Mouse (Mus musculus): ENCODE results near the gene Ccr9. TPM values are rescaled to one million over a fixed set of nuclear protein-coding genes. Genes with fewer than 3 reads are reported as not detected.
"Not testable (repeated sequence)": the region's sequence is repeated elsewhere in the genome, so short reads cannot be mapped to it uniquely, and the experiment has no call there.

Ccr9 gene
- not detected for total RNA-seq (2021)

DNA sequence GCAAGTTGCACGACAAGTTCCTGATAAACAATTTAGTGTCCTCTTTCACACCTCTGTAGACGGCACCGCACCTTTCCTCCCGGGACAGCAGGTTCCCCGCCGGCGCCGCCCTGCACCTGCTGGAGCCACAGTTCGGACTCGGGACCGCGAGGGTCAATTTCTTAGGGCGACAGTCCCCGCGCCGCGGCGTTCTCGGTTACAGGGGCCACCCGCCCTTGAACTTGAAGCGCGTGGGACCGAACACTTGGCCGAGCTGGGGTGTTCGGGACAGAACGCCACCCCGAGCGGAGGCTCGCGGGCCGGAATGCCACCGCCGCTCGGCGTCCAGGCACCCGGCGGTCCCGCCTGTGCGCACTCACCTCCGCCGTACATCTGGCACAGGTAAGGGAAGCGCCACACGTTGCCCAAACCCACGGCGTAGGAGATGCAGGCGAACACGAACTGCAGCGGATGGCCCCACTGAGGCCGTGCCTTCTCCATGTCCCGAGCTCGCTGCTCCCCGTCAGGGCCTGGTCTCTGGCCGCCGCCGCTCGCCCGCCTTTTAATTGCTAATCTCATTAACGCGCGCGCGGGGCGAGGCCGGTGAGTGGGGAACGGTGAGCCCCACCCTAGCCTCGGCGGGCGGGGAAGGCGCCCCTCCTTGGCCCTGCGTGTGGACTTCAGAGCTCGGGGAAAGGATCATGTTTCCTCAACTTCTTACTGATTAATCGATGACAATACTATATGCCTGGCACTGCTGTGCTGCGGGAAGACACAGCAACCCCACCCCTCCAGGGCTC, at the start of gene Ccr9, which contains the start of gene Slc6a20a:
Gene Ccr9 (plus strand): TSS at position 113 of the 779 bp plus-strand sequence.
Gene Slc6a20a (minus strand): TSS at position 559 of the 779 bp plus-strand sequence.
- intact Hi-C loops (cut with DNase I), result no loop called here
- DNase-seq (ENCODE audit: low spot score), result no peak

DNA sequence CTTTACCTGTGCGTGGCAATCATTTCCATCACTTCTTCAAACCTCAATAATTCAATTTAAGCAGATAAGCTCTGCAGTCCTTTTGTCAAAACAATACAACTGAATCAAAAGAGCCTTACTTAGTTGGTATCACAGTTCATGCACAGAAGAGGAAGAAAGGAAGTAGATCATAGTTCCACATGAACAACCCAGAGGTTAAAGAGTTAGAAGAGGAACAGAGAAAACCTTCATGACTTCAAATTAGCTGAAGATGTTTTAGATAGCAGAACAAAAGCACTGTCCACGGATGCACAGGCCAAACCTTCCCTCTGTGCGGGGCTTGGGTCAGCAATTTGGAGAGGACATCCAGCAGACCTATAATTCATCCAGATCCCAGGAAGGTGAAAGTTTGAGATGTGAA, 46.6 kb upstream of the Ccr9 start:
- intact Hi-C loops (cut with DNase I), result no loop called here
- DNase-seq (ENCODE audit: low spot score), result no peak

DNA sequence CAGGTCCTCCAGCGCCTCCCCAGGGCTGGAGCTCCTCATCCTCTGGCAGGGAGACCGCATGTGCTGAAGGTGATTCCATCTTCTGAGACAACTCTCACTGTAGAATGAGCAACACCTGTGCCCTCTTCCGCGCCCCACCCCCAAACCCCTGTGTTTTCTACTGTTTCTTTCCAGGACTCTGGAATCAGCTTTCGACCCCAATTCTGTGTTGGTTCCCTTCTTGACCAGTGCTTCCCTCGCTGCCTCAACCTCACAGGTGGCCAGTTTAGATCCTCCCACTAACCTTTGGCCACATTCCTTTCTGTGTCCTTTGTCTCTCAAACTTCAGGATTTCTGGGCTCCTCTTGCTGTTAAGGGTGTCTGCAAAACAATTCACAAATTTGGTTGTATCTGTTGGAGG, 46.0 kb upstream of the Ccr9 start, which contains the start of gene Slc6a20b:
Gene Slc6a20b (minus strand): TSS at position 285 of the 400 bp plus-strand sequence.
- DNase-seq (ENCODE audit: low spot score), result no peak
- intact Hi-C loops (cut with DNase I), result no loop called here

DNA sequence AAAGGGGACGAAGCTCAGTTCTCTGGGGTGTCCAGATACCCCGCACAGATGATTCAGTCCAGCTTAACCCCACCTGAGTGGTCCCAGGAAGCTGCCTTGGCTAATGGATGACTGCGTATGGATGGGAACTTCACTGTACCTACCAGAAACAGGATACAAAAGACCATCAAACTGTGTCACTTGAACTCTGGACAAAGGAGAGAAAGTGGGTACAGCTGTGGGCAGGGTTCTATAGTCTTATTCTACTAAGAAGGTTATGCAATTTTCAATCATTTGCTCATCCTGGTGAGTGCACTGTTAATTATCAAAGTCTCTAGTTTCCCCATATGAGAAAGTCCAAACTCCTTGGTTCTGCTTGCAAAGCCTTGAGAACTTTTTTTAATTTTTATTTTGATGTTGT, 45.2 kb upstream of the Ccr9 start:
- DNase-seq (ENCODE audit: low spot score), result no peak
- intact Hi-C loops (cut with DNase I), result no loop called here

DNA sequence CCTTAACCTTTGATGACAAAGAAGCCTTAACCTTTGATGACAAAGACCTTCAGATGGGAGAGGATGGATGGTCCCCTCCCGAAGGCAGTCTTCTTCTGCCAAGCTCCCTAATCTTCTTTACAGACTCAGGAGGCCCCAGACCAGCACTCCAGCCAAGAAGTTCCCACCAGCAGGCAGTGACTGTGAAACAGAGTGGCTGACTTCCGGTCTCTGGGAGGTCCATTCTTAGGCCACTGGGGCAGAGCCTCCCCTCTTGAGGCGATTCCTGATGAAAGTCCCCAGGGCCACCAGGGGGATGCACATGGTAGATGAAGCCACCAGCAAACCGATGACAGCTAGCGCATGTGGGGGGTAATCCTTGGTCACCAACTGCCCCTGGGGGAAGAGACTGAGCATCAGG, 41.5 kb upstream of the Ccr9 start:
- DNase-seq (ENCODE audit: low spot score), result no peak
- intact Hi-C loops (cut with DNase I), result no loop called here

DNA sequence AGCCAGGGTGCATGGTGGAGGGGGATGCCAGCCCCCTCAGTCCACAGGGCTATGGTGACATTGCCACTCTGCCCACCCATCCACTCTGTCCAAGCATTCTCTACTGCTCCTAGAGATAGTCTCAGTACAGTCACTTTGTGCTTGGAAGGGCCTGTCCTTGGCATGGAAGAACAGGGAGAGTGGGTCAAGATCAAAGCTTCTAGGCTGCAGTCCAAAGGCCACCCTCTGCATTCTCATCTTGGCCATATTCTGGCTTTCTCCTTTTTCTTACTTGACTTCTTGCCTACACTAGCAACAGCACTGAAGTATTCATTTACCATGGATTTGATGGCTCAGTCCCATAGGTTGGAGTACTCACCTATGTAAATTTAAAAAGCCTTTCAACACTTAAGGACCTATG, 40.0 kb upstream of the Ccr9 start:
- no peak for DNase-seq (ENCODE audit: low spot score)
- intact Hi-C loops (cut with DNase I), result loop anchor here (2.0 kb wide), 1 partner anchor 159 kb away; no protein-coding TSS in a partner anchor

DNA sequence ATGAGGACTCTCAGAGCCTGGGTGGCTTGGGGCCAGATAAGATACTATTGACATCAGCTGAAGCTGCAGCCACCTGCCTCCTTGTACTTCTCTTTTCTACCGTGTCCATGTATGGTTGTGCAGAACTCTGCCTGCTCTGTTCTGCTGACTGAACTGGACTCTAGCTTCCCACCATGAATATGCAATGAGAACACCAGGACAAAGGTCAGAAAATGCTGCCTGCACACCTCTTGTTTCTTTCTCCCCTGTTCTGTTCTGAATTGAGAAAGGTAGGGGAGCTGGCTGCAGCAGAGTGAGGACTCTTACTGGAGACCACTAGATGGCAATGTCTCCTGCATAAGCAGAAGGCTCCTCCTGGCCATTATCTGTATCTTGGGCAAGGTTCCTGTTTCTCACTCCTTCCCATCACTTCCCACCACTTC, 39.6 kb upstream of the Ccr9 start:
- intact Hi-C loops (cut with DNase I), result loop anchor here (2.0 kb wide), 1 partner anchor 158 kb away; no protein-coding TSS in a partner anchor
- DNase-seq (ENCODE audit: low spot score), result no peak

DNA sequence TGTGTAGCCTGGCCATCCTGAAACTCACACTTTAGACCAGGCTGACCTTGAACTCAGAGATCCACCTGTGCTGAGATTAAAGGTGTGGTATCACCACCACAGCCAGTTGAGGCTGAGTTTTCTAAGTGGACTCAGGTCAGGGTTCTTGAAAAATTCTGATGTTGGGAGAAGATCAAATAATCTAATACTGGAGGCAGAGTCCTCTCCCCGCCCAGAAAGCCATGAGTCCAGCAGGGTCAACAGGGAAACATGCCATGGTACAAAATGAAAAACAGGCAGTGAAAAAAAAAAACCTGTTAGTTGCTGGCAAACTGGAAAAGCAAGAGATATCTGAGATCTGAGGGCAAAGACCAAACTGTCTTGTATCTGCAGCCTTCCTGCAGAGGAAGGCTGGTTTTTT, 38.1 kb upstream of the Ccr9 start:
- DNase-seq (ENCODE audit: low spot score), result no peak
- intact Hi-C loops (cut with DNase I), result no loop called here

DNA sequence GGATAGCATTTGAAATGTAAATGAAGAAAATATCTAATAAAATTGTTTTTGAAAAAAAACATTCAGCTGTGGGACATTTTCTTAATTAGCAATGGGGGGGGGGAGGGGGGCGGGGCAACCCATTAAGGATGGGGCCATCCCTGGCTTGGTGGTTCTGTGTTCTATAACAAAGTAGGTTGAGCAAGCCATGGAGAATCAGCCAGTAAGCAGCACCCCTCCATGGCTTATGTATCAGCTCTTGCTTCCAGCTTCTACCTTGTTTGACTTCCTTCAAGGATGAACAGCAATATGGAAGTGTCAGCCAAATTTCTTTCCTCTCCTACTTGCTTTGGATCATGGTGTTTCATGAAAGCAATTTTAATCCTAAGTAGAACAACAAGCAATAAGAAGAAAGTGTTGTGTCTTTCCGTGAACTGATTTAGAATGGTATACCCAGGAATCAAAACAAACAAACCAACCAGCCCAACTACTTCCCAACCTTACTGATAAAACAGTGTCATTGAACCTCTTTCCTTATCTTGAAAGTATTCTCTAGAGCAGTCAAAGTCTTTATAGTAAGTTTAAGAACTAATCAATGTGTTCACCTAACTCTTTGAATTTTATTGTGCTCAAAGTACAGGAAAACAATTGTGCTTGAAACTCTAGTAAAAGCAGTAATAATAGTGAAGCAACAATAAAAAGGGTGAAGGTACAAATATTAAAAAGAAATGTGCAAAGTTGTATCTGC, 28.3 kb upstream of the Ccr9 start:
- intact Hi-C loops (cut with DNase I), result no loop called here
- no peak for DNase-seq (ENCODE audit: low spot score)

DNA sequence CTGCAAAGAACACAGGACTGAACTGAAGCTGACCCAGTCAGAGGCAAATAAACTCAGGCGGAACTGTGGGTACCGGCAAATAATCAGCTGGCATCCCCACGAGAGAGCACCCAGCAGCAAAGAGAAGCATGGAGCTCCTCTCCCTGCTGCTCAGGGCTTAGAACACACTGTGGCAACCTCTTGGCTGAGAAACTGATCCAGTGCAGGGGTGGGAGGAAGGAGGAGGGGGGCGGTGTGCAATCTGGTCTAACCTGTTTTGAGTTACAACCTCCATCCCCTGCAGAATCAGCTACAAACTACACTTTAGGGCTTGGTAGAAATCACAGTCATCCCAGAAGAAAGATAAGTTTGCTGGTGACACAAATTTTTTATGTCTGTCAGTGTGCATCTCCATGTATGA, 26.9 kb upstream of the Ccr9 start:
- no peak for DNase-seq (ENCODE audit: low spot score)

DNA sequence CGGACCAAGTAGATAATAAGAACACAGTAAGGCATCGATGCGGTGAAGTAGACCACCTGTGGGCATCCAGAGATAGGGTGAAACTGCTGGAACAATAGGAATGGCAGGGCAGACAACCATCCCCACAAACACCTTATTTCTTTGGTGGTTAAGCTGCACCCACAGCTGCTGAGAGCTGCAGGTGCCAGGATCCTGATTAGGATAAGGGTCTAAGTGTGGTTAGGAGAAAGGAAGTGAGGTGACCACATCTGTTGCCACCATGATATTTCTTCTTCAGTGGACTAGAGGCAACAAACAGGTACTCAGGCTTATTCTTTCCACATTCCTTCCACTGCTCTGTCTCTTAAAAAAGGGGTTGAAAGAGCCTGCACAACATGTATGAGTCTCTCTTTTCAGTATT, 20.8 kb upstream of the Ccr9 start:
- intact Hi-C loops (cut with DNase I), result no loop called here
- DNase-seq (ENCODE audit: low spot score), result no peak

More for the DNA sequence above, 26.9 kb upstream of the Ccr9 start:
- intact Hi-C loops (cut with DNase I), result no loop called here

DNA sequence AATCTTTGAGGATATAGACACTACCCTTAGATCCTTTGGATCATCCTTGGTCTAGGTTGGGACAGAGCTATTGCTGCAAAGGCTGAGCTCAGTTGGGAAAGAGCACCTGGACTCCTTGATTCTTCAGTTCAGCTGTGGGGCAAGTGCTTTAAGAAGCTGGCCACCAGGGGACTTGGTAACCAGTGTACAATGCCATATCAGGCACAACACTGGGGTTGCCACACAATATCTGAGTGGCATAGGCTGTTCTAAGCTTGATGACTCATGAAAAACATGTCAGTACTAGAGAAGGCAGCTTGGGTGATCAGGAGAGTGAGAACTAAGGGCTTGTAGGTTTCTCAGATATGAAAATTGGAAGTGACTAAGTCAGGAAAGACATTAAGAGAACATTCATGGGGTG, 19.3 kb upstream of the Ccr9 start:
- intact Hi-C loops (cut with DNase I), result no loop called here
- DNase-seq (ENCODE audit: low spot score), result no peak

DNA sequence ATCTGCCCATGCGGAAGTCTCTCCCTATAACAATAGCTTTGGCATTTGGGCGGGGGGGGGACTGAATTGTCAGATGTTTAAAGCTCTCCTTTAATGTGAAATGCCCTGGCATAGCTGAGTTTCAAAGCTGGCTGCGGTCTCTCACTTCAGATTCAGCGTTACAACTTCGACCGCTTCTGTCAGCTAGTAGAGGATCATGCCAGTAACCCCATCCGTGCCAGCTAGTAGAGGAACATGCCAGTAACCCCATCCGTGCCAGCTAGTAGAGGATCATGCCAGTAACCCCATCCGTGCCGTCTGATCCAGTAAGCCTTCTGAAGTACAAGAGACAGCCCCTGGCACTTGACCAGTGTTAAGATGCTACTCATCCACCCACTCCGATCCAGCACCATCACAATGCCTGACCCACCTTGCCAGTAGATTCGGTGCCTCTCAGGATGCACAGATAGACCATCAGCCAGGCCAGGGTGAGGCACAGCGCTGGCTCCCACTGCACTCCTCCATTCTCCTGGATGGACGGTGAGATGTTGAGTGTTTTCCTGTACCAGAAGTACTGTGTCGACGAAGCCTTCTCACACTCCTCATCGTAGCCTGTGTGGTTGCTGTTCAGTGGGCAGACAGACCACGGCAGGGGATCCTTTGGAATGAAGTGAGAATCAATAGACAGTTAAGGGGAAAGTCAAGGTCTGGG, 18.1 kb upstream of the Ccr9 start:
- not testable (repeated sequence) for DNase-seq (ENCODE audit: low spot score)
- intact Hi-C loops (cut with DNase I), result loop anchor here (10.0 kb wide), 1 partner anchor 135 kb away; no protein-coding TSS in a partner anchor

DNA sequence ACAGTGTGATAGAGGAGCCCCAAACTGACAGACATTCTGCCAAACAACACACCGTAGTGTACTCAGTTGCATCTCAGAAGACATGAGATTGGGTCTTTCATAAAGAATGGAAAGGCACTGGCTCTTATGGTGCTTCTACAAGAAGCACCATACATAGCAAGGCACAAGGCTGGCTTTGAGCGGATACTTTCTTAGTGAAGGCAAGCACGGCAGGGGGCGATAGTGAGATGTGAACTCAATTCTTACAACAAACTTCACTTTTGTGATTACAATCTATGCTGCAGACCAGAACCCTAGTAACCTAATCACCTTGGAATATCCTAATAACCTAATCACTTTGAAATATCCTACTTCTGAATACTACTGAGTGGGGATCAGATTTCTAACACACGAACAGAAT, 12.6 kb upstream of the Ccr9 start:
- intact Hi-C loops (cut with DNase I), result loop anchor here (2.0 to 10.0 kb wide), 2 partner anchors 53 to 129 kb away; no protein-coding TSS in a partner anchor
- no peak for DNase-seq (ENCODE audit: low spot score)

DNA sequence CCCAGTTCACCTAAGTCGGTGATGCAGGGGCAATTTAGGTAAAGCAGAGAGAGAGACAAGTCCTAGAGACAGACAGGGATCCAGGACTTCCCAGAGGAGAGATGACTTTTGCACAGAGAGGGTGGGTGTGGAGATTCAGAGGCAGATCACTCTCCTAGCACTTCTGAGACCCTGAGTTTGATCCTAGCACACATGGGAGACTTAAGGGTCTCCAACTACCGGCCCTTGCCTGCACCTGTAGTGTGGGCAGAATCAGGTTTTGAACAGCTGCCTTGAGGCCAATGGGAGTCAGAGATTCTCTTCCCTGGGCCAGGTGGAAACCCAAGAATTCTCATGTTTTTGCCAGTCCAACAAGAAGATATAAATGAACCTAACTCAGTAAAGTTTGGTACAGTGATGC, 959 bp downstream of the Ccr9 start:
- intact Hi-C loops (cut with DNase I), result no loop called here
- DNase-seq (ENCODE audit: low spot score), result no peak

DNA sequence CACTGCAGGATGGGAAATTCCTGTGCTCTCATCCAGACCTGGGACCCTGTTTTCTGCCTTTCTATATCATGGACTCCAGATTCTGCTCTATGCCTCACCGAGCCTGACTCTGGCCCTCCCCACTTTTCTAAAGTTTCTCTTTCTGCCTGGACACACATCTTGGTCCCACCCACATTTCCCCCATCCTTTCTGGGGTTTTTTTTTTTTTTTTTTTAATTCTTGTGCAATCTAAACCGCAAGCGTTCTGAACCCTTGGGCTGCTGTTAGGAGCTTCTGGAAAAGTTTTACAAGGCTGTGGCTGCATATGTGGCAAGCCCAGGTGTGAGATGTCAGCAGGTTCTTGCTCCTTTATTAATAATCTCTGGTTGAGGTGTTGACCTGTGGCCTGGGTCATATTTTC, 5.5 kb downstream of the Ccr9 start:
- no peak for DNase-seq (ENCODE audit: low spot score)
- intact Hi-C loops (cut with DNase I), result no loop called here

DNA sequence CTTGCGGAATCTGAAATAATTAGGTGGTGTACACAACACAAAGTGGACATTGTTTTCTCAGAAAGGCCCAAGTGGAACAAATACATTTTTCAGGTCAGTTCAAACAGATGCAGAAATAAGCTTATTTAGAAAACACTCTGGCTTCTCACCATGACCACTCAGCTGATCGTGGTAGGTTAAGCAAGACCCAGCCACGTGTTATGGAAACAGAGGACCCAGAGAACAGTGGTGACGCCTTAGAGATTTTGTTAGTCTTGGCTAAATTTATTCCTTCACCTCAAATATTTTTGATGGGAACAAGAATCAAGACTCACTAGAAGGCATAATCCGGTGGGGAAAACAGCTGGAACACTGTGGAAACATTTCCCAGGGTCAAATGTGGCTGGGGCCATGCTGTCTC, 8.0 kb downstream of the Ccr9 start:
- intact Hi-C loops (cut with DNase I), result no loop called here
- no peak for DNase-seq (ENCODE audit: low spot score)

DNA sequence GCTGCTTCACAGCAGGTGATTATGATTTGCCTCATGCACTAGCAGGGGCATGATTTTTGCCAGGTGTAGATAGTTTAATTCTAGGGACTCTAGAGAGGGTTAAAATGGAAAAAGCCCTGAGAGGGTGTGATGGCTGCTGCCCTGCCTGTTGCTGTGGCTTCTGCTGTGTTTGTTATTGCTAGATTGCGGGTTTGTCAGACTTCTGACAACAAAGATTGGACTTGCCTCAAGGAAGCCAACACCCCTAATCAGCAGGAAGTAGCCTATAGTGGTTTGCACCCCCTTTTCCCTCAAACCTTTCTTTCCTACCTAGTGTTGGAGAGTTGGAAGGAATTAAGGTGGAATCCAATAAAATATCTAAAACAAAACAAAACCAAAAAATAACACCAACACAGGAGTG, 10.0 kb downstream of the Ccr9 start:
- intact Hi-C loops (cut with DNase I), result no loop called here
- DNase-seq (ENCODE audit: low spot score), result no peak

DNA sequence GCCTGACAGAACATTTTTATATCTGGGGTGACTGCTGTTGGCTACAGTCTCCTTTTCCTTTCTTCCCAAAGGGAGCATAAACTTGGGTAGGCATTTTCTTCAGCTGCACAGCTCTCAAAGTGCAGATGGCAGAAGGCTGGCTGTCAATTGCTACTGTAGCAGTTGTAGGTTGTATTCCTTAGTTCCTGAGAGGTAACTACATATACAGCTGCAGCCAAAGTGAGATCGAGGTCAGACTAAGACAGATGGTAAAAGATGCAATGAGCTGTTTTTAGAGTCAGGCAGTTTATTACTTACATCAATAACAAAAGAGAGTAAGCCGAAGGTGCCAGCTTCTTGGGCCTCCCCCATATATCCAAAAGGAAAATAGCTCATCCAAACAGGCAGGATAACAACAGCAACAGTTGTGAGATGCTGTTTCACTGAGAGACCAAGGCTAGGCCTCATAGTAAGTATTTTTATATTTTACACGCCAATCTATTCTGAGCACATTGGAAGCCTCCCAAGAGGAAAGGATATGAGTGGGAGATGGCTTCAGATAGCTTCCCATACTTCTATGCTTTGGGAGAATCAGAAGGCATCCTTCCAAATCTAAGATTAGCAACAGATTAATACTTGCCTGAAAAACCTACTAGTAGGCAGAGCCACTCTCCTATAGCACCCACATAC, 17.5 kb downstream of the Ccr9 start:
- intact Hi-C loops (cut with DNase I), result no loop called here
- DNase-seq (ENCODE audit: low spot score), result no peak

DNA sequence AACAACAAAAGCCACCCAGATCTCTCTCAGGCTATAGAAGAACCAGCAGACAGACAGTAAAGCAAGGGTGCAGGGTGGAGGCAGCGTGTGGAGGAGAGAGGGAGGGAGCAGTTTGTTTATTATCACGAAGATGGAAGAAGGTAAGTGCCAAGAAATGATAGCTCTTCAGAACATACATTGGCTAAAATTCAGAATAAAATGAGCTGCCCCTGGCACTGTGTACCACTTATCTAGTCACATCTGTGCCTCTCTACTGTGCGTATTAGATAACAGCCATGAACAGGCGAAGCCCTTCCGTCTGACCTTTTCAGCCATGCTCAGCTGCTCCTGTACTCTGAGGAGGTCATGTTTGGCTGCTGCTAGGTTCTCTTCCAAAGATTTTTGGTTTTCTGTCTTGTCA, 23.6 kb downstream of the Ccr9 start:
- intact Hi-C loops (cut with DNase I), result no loop called here
- DNase-seq (ENCODE audit: low spot score), result no peak

All from heart, postnatal 25 days (tissue).